Mouse (Mus musculus) olfactory bulb, adult 2 months (tissue): ENCODE measurements at regions not wholly inside any gene's neighbourhood (a gene's known extent, or its start where the extent isn't known, plus 50 kb on each side); places are given as distances from the start of the nearest gene placed in this dataset.

Experiments used
- H3K27ac ChIP-seq: fragments of 200-500 bp; 2 replicates; pipeline ENCODE4 v1.5.1; 2012; ENCODE audit warnings: low read depth, low read length; ENCODE audit not compliant: insufficient read depth
- H3K4me1 ChIP-seq: fragments of 200-500 bp; 2 replicates; pipeline ENCODE4 v1.6.1; 2012; ENCODE audit warnings: low read length; ENCODE audit not compliant: control insufficient read depth, insufficient read depth
- H3K4me3 ChIP-seq: fragments of 200-500 bp; 2 replicates; pipeline ENCODE4 v1.5.1; 2012; ENCODE audit warnings: mild to moderate bottlenecking, low read depth, low read length, moderate library complexity; ENCODE audit not compliant: insufficient read depth
- CTCF ChIP-seq: fragments of 200-500 bp; IDR thresholded peaks from 2 replicates; pipeline ENCODE4 v1.5.1; 2012; ENCODE audit warnings: low read depth, mild to moderate bottlenecking, low read length, moderate library complexity; ENCODE audit not compliant: insufficient read depth
- POLR2A ChIP-seq: fragments of 200-500 bp; IDR thresholded peaks from 2 replicates; pipeline ENCODE4 v1.6.1; 2012; ENCODE audit warnings: mild to moderate bottlenecking, low read depth, low read length, moderate library complexity; ENCODE audit not compliant: insufficient read depth
- WGBS: fragments of 180-500 bp; shearing (Covaris S2); methylation state at CpG from one replicate; pipeline ENCODE4 v1.1.7; 2018; 5-methylcytosine and 5-hydroxymethylcytosine counted together

GRCm38 (mm10) chr13:35469361-35470198 lies 190.1 kb upstream of the Cdyl start:
- Histone ChIP-seq H3K4me3 (no peak overlapping the region), H3K27ac (no peak overlapping the region), H3K4me1 (no peaks in the 10 kb centered on the region)
- TF ChIP-seq POLR2A = no peak
- no peak for TF ChIP-seq CTCF
- WGBS = 31% methylated on average over 11 of the region's 11 CpGs

GRCm38 (mm10) chr13:35478226-35478625 lies 181.4 kb upstream of the Cdyl start:
- Histone ChIP-seq H3K27ac (no peak overlapping the region), H3K4me1 (no peaks in the 10 kb centered on the region), H3K4me3 (no peak overlapping the region)
- no peak for TF ChIP-seq POLR2A
- no peak for TF ChIP-seq CTCF
- 84% methylated on average over 2 of the region's 2 CpGs for WGBS

GRCm38 (mm10) chr13:35482340-35482739 lies 177.3 kb upstream of the Cdyl start:
- Histone ChIP-seq H3K27ac (no peak overlapping the region), H3K4me3 (no peak overlapping the region), H3K4me1 (peaks cover 3% of the 10 kb centered on the region; the same call in 1 of the 2 replicates)
- TF ChIP-seq POLR2A = no peak
- no peak for TF ChIP-seq CTCF
- 93% methylated on average over 4 of the region's 4 CpGs for WGBS

GRCm38 (mm10) chr13:35486125-35486524 lies 173.5 kb upstream of the Cdyl start:
- H3K4me3 ChIP-seq = no peak overlapping the region
- no peak for TF ChIP-seq CTCF
- TF ChIP-seq POLR2A = no peak
- H3K4me1 ChIP-seq = peaks cover 3% of the 10 kb centered on the region; the same call in 1 of the 2 replicates
- 55% methylated on average over 4 of the region's 4 CpGs for WGBS
- H3K27ac ChIP-seq = no peak overlapping the region

- TF ChIP-seq CTCF (no peak), POLR2A (no peak)
- no peak overlapping the region for H3K4me3 ChIP-seq
- peaks cover 5% of the 10 kb centered on the region; the same call in 1 of the 2 replicates for H3K4me1 ChIP-seq
- WGBS = 86% methylated on average over 2 of the region's 2 CpGs
- no peak overlapping the region for H3K27ac ChIP-seq
These were observed 159.9 kb upstream of the Cdyl start for GRCm38 (mm10) chr13:35499776-35500175.

GRCm38 (mm10) chr13:35500891-35501290 lies 158.7 kb upstream of the Cdyl start:
- no peak overlapping the region for H3K27ac ChIP-seq
- TF ChIP-seq POLR2A = no peak
- no peak for TF ChIP-seq CTCF
- H3K4me1 ChIP-seq = peaks cover 5% of the 10 kb centered on the region; the same call in 1 of the 2 replicates
- 49% methylated on average over 5 of the region's 5 CpGs for WGBS
- H3K4me3 ChIP-seq = no peak overlapping the region

- TF ChIP-seq POLR2A (no peak), CTCF (no peak)
- WGBS = 50% methylated on average over 11 of the region's 11 CpGs
- Histone ChIP-seq H3K4me1 (peaks cover 5% of the 10 kb centered on the region; the same call in 1 of the 2 replicates), H3K27ac (no peak overlapping the region), H3K4me3 (no peak overlapping the region)
These were observed 158.1 kb upstream of the Cdyl start for GRCm38 (mm10) chr13:35501351-35502146.

GRCm38 (mm10) chr13:35502147-35502522 lies 157.5 kb upstream of the Cdyl start:
- no peak overlapping the region for H3K27ac ChIP-seq

GRCm38 (mm10) chr13:35503362-35503821 lies 156.2 kb upstream of the Cdyl start:
- H3K4me3 ChIP-seq = no peak overlapping the region
- no peak for TF ChIP-seq POLR2A
- no peak for TF ChIP-seq CTCF
- 32% methylated on average over 17 of the region's 17 CpGs for WGBS
- peaks cover 5% of the 10 kb centered on the region; the same call in 1 of the 2 replicates for H3K4me1 ChIP-seq
- H3K27ac ChIP-seq = no peak overlapping the region

More at GRCm38 (mm10) chr13:35502147-35502522, 157.5 kb upstream of the Cdyl start:
- TF ChIP-seq CTCF = no peak
- no peak for TF ChIP-seq POLR2A
- 43% methylated on average over 5 of the region's 5 CpGs for WGBS
- H3K4me3 ChIP-seq = no peak overlapping the region
- peaks cover 5% of the 10 kb centered on the region; the same call in 1 of the 2 replicates for H3K4me1 ChIP-seq
